Mouse (Mus musculus) cerebellum, postnatal 10 days (tissue): ENCODE measurements at regions not wholly inside any gene's neighbourhood (a gene's known extent, or its start where the extent isn't known, plus 50 kb on each side); places are given as distances from the start of the nearest gene placed in this dataset.

Source experiments
- DNase-seq, 2 experiments: peaks; one replicate each; pipeline ENCODE4 v3.0.0; 2021; ENCODE audit warnings: mixed read lengths in 2 of 2

- DNase-seq = peak; percentile 47 to 59
Observed at GRCm38 (mm10) chr6:44092336-44092735, 426.3 kb upstream of the Tpk1 start.

GRCm38 (mm10) chr6:44081922-44082552, 416.0 kb upstream of the Tpk1 start:
- no peak for DNase-seq

DNA sequence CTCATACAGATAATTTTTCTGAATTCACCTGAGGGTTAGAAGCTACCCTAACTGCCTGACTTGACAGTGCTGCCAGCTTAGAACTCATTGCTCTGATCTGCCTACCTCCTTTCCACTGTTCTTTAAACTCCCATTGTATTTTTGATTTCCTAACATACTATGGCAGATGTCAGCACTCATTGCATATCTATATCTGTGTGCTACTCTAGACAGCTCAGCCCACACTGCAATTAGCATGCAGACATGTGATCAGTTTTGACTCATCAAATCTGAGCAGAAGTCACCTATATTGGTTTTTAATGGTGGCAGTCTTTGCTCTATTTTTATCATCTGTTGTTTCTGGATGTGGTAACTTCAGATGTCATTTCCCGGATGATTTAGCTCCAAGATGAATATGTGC, 407.0 kb upstream of the Tpk1 start:
- DNase-seq = no peak

- no peak for DNase-seq
Observed at GRCm38 (mm10) chr6:44067841-44068240, 401.8 kb upstream of the Tpk1 start.
